Mouse (Mus musculus) intestine, postnatal 0 days (tissue): Measurements from ENCODE around the gene Shank2. TPM values are rescaled to one million over a fixed set of nuclear protein-coding genes. Genes with fewer than 3 reads are reported as not detected.

Experiments used
- ATAC-seq: fragments of 200-750 bp; cut with Nextera tagmentation; 2 replicates; pipeline ENCODE4 v1.8.0; 2017; ENCODE audit warnings: mild to moderate bottlenecking, moderate TSS enrichment, moderate library complexity
- H3K27ac ChIP-seq: fragments of 300-500 bp; sonication (generic); 2 replicates; pipeline ENCODE4 v1.5.1; 2014; ENCODE audit warnings: mild to moderate bottlenecking, low read depth, low read length, moderate library complexity
- H3K27me3 ChIP-seq: fragments of 300-500 bp; sonication (generic); replicated peaks from 2 replicates; pipeline ENCODE4 v1.6.1; 2014; ENCODE audit warnings: low read length, mixed read lengths; ENCODE audit not compliant: control insufficient read depth, insufficient read depth
- H3K36me3 ChIP-seq: fragments of 300-500 bp; sonication (generic); 2 replicates; pipeline ENCODE4 v1.6.1; 2014; ENCODE audit warnings: mild to moderate bottlenecking, moderate library complexity; ENCODE audit not compliant: control insufficient read depth, insufficient read depth
- H3K4me1 ChIP-seq: fragments of 300-500 bp; sonication (generic); replicated peaks from 2 replicates; pipeline ENCODE4 v1.6.1; 2014; ENCODE audit warnings: antibody characterized with exemption, low read length, mixed read lengths; ENCODE audit not compliant: control insufficient read depth, insufficient read depth
- H3K4me2 ChIP-seq: fragments of 300-500 bp; sonication (generic); replicated peaks from 2 replicates; pipeline ENCODE4 v1.6.1; 2014; ENCODE audit warnings: low read depth, mild to moderate bottlenecking, moderate library complexity
- H3K4me3 ChIP-seq: fragments of 300-500 bp; sonication (generic); 2 replicates; pipeline ENCODE4 v1.5.1; 2014; ENCODE audit warnings: low read depth, low read length
- H3K9ac ChIP-seq: fragments of 300-500 bp; sonication (generic); 2 replicates; pipeline ENCODE4 v1.6.1; 2014; ENCODE audit warnings: mild to moderate bottlenecking, low read depth, low read length
- H3K9me3 ChIP-seq: fragments of 300-500 bp; sonication (generic); 2 replicates; pipeline ENCODE4 v1.6.1; 2016; ENCODE audit warnings: mixed run types; ENCODE audit not compliant: control insufficient read depth
- CTCF ChIP-seq: sonication (generic); IDR thresholded peaks from 2 replicates; pipeline ENCODE4 v1.5.1; 2016; ENCODE audit warnings: low read depth, mild to moderate bottlenecking, control low read depth, antibody characterized with exemption, moderate library complexity
- WGBS: fragments of 180-500 bp; shearing (Covaris S2); extraction: QIAGEN DNeasy Blood & Tissue Kit; methylation state at CpG from one replicate; pipeline ENCODE4 v1.1.7; 2014; 5-methylcytosine and 5-hydroxymethylcytosine counted together
- polyA plus RNA-seq: library from polyadenylated mRNA; unstranded; fragments of >200 nt; fragmentation: Nextera tagmentation; extraction: Ambion mirVana; gene quantifications from 2 replicates; pipeline ENCODE4 v1.2.1, GENCODE M21; 2015

Gene Shank2
- polyA plus RNA-seq, 1 experiment from 2014 or later, result 0.74 TPM

GRCm38 (mm10) chr7:144174329-144174728, 172.6 kb downstream of the Shank2 start:
- Histone ChIP-seq H3K27me3 (peaks cover 11% of the 10 kb centered on the region; the same call in 1 of the 2 replicates), H3K9me3 (no peaks in the 10 kb centered on the region), H3K4me3 (no peak overlapping the region), H3K4me1 (no peaks in the 10 kb centered on the region), H3K9ac (no peak overlapping the region), H3K27ac (no peak overlapping the region), H3K4me2 (no peak overlapping the region), H3K36me3 (no peaks in the 10 kb centered on the region; the same call in 1 of the 2 replicates)
- TF ChIP-seq CTCF, result no peak
- ATAC-seq, result no peak
- 77% methylated on average over 14 of the region's 14 CpGs for WGBS

GRCm38 (mm10) chr7:144175025-144175424, 173.3 kb downstream of the Shank2 start:
- Histone ChIP-seq H3K27me3 (peaks cover 11% of the 10 kb centered on the region; the same call in 1 of the 2 replicates), H3K36me3 (no peaks in the 10 kb centered on the region; the same call in 1 of the 2 replicates), H3K9me3 (no peaks in the 10 kb centered on the region), H3K4me1 (no peaks in the 10 kb centered on the region), H3K4me3 (no peak overlapping the region), H3K4me2 (no peak overlapping the region), H3K9ac (no peak overlapping the region), H3K27ac (no peak overlapping the region)
- TF ChIP-seq CTCF, result no peak
- ATAC-seq, result no peak
- WGBS, result 31% methylated on average over 7 of the region's 7 CpGs

GRCm38 (mm10) chr7:144175481-144176233, 173.9 kb downstream of the Shank2 start:
- no peak overlapping the region for H3K9ac ChIP-seq
- no peak overlapping the region for H3K4me3 ChIP-seq
- no peak for TF ChIP-seq CTCF
- no peaks in the 10 kb centered on the region for H3K4me1 ChIP-seq
- H3K4me2 ChIP-seq, result no peak overlapping the region
- H3K9me3 ChIP-seq, result no peaks in the 10 kb centered on the region
- H3K27ac ChIP-seq, result no peak overlapping the region
- ATAC-seq, result no peak
- WGBS, result 16% methylated on average over 40 of the region's 40 CpGs
- peaks cover 11% of the 10 kb centered on the region; the same call in 1 of the 2 replicates for H3K27me3 ChIP-seq
- H3K36me3 ChIP-seq, result no peaks in the 10 kb centered on the region; the same call in 1 of the 2 replicates

GRCm38 (mm10) chr7:144176234-144176730, 174.6 kb downstream of the Shank2 start:
- H3K27me3 ChIP-seq, result peaks cover 11% of the 10 kb centered on the region; the same call in 1 of the 2 replicates
- no peak overlapping the region for H3K4me2 ChIP-seq
- no peak overlapping the region for H3K27ac ChIP-seq
- 67% methylated on average over 3 of the region's 3 CpGs for WGBS
- H3K9me3 ChIP-seq, result no peaks in the 10 kb centered on the region
- no peaks in the 10 kb centered on the region; the same call in 1 of the 2 replicates for H3K36me3 ChIP-seq
- TF ChIP-seq CTCF, result no peak
- H3K9ac ChIP-seq, result no peak overlapping the region
- H3K4me1 ChIP-seq, result no peaks in the 10 kb centered on the region
- ATAC-seq, result no peak
- H3K4me3 ChIP-seq, result no peak overlapping the region

GRCm38 (mm10) chr7:144179436-144179835, 177.7 kb downstream of the Shank2 start:
- WGBS, result 90% methylated on average over 6 of the region's 6 CpGs
- H3K27ac ChIP-seq, result no peak overlapping the region
- no peaks in the 10 kb centered on the region for H3K9me3 ChIP-seq
- no peak for TF ChIP-seq CTCF
- H3K27me3 ChIP-seq, result peaks cover 11% of the 10 kb centered on the region; the same call in 1 of the 2 replicates
- no peaks in the 10 kb centered on the region for H3K4me1 ChIP-seq
- H3K4me3 ChIP-seq, result no peak overlapping the region
- ATAC-seq, result no peak
- H3K36me3 ChIP-seq, result no peaks in the 10 kb centered on the region
- H3K4me2 ChIP-seq, result no peak overlapping the region
- no peak overlapping the region for H3K9ac ChIP-seq

DNA sequence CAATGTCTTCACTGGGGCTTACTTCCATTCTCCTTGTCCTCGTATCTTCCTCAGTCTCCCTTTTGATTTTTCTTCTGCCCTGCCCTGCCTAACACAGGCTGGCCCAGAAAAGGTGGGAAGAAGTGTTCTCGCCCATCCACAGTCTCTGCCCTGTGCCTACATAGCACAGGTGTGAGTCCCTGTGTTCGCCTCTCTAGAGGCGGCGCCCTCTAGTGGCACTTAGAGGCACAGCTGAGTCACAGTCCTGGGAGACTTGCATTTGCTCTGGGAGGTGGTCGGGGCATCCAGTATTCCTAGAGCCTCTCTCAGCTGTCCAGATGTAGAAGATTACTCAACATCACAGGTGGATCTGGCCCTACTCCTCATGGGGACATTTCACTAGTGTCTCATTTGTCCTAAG, 179.2 kb downstream of the Shank2 start:
- H3K4me2 ChIP-seq, result no peak overlapping the region
- no peak for ATAC-seq
- no peaks in the 10 kb centered on the region for H3K4me1 ChIP-seq
- H3K27me3 ChIP-seq, result no peaks in the 10 kb centered on the region
- H3K9ac ChIP-seq, result no peak overlapping the region
- no peak overlapping the region for H3K4me3 ChIP-seq
- no peaks in the 10 kb centered on the region for H3K36me3 ChIP-seq
- H3K27ac ChIP-seq, result no peak overlapping the region
- 20% methylated on average over 6 of the region's 6 CpGs for WGBS
- no peaks in the 10 kb centered on the region for H3K9me3 ChIP-seq
- peak; percentile 91 for TF ChIP-seq CTCF
